ENCODE assay signal across 11 mouse cellular contexts in genomic region chr2:4556188-4556587, GRCm38 (mm10).
DNase-seq lines count a peak whose midpoint lies in the region; ATAC-seq lines count a peak whose summit lies in the region.
"Had no signal": no experiment of that assay in that cellular context is flagged by ENCODE, and none has a peak within 500 bp of the region (broad histone marks: within the 10 kb centered on the region; RNA-seq: fewer than 3 reads in every experiment).

No protein-coding gene starts in this region.

- no peak for ATAC-seq in heart, embryonic 11.5 days (replicated peaks; ENCODE audit: insufficient number of reproducible peaks, low FRiP score, low TSS enrichment)
- ATAC-seq in neural tube, embryonic 11.5 days (ENCODE audit: insufficient read depth, low FRiP score, low TSS enrichment): no peak
- ATAC-seq in limb, embryonic 11.5 days (ENCODE audit: insufficient number of reproducible peaks, low FRiP score, low TSS enrichment, low read depth): no peak
- ATAC-seq: intestine, postnatal 0 days had no signal

- 65% methylated on average over 10 of the region's 10 CpGs for WGBS in heart, embryonic 11.5 days (ENCODE audit: insufficient replicate concordance)
- 25% methylated on average over 10 of the region's 10 CpGs for WGBS in neural tube, embryonic 11.5 days
- 17% methylated on average over 10 of the region's 10 CpGs for WGBS in limb, embryonic 11.5 days

- H3K36me3 ChIP-seq in heart, embryonic 11.5 days (ENCODE audit: control insufficient read depth, insufficient read depth, low read length): no peaks in the 10 kb centered on the region; the same call in 1 of the 2 replicates
- H3K36me3 ChIP-seq in neural tube, embryonic 11.5 days (ENCODE audit: control insufficient read depth, insufficient read depth, low read length): no peaks in the 10 kb centered on the region
- no peaks in the 10 kb centered on the region for H3K36me3 ChIP-seq in limb, embryonic 11.5 days (ENCODE audit: control insufficient read depth, insufficient read depth, low read length)

- intact Hi-C loops in heart, postnatal 36 days (cut with DNase I): loop anchor here (5.0 kb wide), 1 partner anchor 159 kb away; no protein-coding TSS in a partner anchor

- H3K9ac ChIP-seq in heart, embryonic 11.5 days (ENCODE audit: low read depth, low read length): no peak overlapping the region
- H3K9ac ChIP-seq in neural tube, embryonic 11.5 days (ENCODE audit: low read length): no peak overlapping the region
- H3K9ac ChIP-seq in limb, embryonic 11.5 days (ENCODE audit: low read length): no peak overlapping the region

- H3K4me1 ChIP-seq in heart, embryonic 11.5 days (ENCODE audit: control insufficient read depth, insufficient read depth, low read length): peaks cover 39% of the 10 kb centered on the region
- H3K4me1 ChIP-seq in neural tube, embryonic 11.5 days (ENCODE audit: control insufficient read depth, insufficient read depth, low read length): peaks cover 47% of the 10 kb centered on the region
- peaks cover 43% of the 10 kb centered on the region for H3K4me1 ChIP-seq in limb, embryonic 11.5 days (ENCODE audit: control insufficient read depth, insufficient read depth, low read length)

- no peak overlapping the region for H3K4me2 ChIP-seq in heart, embryonic 11.5 days
- H3K4me2 ChIP-seq in neural tube, embryonic 11.5 days (ENCODE audit: low read depth): no peak overlapping the region; the same call in 1 of the 2 replicates
- H3K4me2 ChIP-seq in limb, embryonic 11.5 days (ENCODE audit: low read depth, severe bottlenecking): no peak overlapping the region; the same call in 1 of the 2 replicates

- no peak for DNase-seq in heart, postnatal 36 days
- peak; percentile 43 for DNase-seq in neural tube, embryonic 11.5 days (ENCODE audit: low spot score)
- DNase-seq in neural tube, embryonic 10.5 days (ENCODE audit: extremely low spot score, low spot score): no peak
- DNase-seq in limb, embryonic 11.5 days (ENCODE audit: low spot score): peak; percentile 77
- no peak for DNase-seq in adrenal gland, postnatal 10 days
- DNase-seq in cerebellum, adult 11 months: no peak
- no peak for DNase-seq in ovary, adult 18-20 months (ENCODE audit: low spot score)
- DNase-seq: lung, postnatal 10 days; thymus, postnatal 25 days had no signal

- H3K9me3 ChIP-seq in heart, embryonic 11.5 days (replicated peaks; ENCODE audit: control insufficient read depth, low read length): no peaks in the 10 kb centered on the region
- no peaks in the 10 kb centered on the region for H3K9me3 ChIP-seq in neural tube, embryonic 11.5 days (ENCODE audit: control insufficient read depth, low read length)
- H3K9me3 ChIP-seq in limb, embryonic 11.5 days (ENCODE audit: control insufficient read depth, low read length): no peaks in the 10 kb centered on the region

- H3K27me3 ChIP-seq in heart, embryonic 11.5 days (ENCODE audit: control insufficient read depth, insufficient read depth, low read length): no peaks in the 10 kb centered on the region
- H3K27me3 ChIP-seq in neural tube, embryonic 11.5 days (ENCODE audit: control insufficient read depth, insufficient read depth, low read length): no peaks in the 10 kb centered on the region
- H3K27me3 ChIP-seq in limb, embryonic 11.5 days (ENCODE audit: control insufficient read depth, insufficient read depth, low read length): no peaks in the 10 kb centered on the region

- peak overlapping the region; percentile 4; the same call in 1 of the 2 replicates for H3K27ac ChIP-seq in heart, embryonic 11.5 days (ENCODE audit: low read depth, low read length)
- no peak overlapping the region for H3K27ac ChIP-seq in neural tube, embryonic 11.5 days (ENCODE audit: low read depth, low read length)
- H3K27ac ChIP-seq in limb, embryonic 11.5 days (replicated peaks; ENCODE audit: low read depth, low read length): peak overlapping the region; percentile 87

- no peak overlapping the region for H3K4me3 ChIP-seq in heart, embryonic 11.5 days (ENCODE audit: low read depth, low read length)
- no peak overlapping the region for H3K4me3 ChIP-seq in neural tube, embryonic 11.5 days (ENCODE audit: low read depth, low read length)
- no peak overlapping the region for H3K4me3 ChIP-seq in limb, embryonic 11.5 days (ENCODE audit: low read depth, low read length)

Comparison
In these comparisons a context has a peak if more than half of its experiments do, and no peak if none do; other contexts are left out.
1. DNase-seq: peak in neural tube, embryonic 11.5 days (single experiment) and limb, embryonic 11.5 days (single experiment); none in heart, postnatal 36 days (0 of 2), neural tube, embryonic 10.5 days (single experiment), adrenal gland, postnatal 10 days (single experiment), cerebellum, adult 11 months (single experiment) and ovary, adult 18-20 months (single experiment).